Mouse (Mus musculus): ENCODE results near the gene Acp6. TPM values are rescaled to one million over a fixed set of nuclear protein-coding genes. Genes with fewer than 3 reads are reported as not detected.

Acp6 gene
- polyA plus RNA-seq, 1 experiment from 2014 or later: 20.0 TPM

DNA sequence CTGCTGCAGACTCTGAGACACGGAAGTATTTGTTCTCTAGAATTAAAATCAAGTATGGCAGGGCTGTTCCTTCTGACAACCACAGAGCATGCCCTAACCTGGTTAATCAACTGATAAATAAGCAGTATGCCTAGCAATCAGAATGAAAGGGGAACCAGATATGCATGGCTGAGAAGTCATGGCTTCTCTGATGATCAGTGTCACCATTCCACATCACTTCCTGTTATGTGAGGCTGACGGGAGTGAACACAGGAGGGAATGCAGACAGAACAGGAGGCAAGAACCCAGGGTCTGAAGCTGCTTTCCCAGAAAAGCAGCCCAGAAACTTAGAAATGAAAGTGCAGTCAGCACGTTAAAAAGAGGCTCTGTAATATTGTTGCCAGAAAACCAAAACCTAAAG is 47.9 kb downstream of the Acp6 start:
- Histone ChIP-seq H3K27ac (ENCODE audit: low read length) (no peak overlapping the region), H3K9me3 (replicated peaks; ENCODE audit: control insufficient read depth, low read length) (no peaks in the 10 kb centered on the region), H3K4me3 (ENCODE audit: low read depth, low read length) (no peak overlapping the region), H3K9ac (ENCODE audit: low read depth, low read length) (no peak overlapping the region), H3K27me3 (ENCODE audit: control insufficient read depth, insufficient read depth, low read depth, low read length) (no peaks in the 10 kb centered on the region), H3K4me1 (ENCODE audit: control insufficient read depth, low read depth, low read length) (no peaks in the 10 kb centered on the region), H3K36me3 (ENCODE audit: control insufficient read depth, insufficient read depth) (peaks cover 4% of the 10 kb centered on the region; the same call in 1 of the 2 replicates), H3K4me2 (ENCODE audit: low read depth, low read length) (no peak overlapping the region)
- no peak for ATAC-seq (ENCODE audit: low read depth)
- WGBS (ENCODE audit: insufficient replicate concordance): 59% methylated on average over 3 of the region's 3 CpGs

DNA sequence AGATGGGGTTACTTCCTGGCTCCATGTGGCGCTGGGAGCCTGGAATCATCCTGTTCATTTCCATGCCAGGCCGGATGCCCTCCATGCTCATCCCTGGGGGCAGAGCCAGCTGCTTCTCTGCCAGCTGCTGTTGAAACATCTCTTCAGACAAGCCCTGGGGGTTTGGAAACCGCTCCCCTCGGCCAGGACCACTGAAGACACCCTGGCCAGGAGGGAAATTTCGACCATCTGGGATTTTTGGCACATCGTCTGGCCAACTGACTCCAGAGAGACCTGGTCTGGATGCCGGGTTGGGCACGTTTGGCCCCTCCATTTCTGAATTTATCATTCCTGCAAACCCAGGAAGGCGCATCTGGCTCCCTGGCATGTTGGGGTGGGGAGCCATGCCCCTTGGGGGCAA is 50.8 kb downstream of the Acp6 start:
- H3K27me3 ChIP-seq (ENCODE audit: control insufficient read depth, insufficient read depth, low read depth, low read length): no peaks in the 10 kb centered on the region
- no peak overlapping the region for H3K27ac ChIP-seq (ENCODE audit: low read length)
- no peak overlapping the region for H3K4me3 ChIP-seq (ENCODE audit: low read depth, low read length)
- WGBS (ENCODE audit: insufficient replicate concordance): 72% methylated on average over 9 of the region's 9 CpGs
- no peaks in the 10 kb centered on the region for H3K4me1 ChIP-seq (ENCODE audit: control insufficient read depth, low read depth, low read length)
- H3K4me2 ChIP-seq (ENCODE audit: low read depth, low read length): no peak overlapping the region
- ATAC-seq (ENCODE audit: low read depth): no peak
- peaks cover 4% of the 10 kb centered on the region; the same call in 1 of the 2 replicates for H3K36me3 ChIP-seq (ENCODE audit: control insufficient read depth, insufficient read depth)
- no peak overlapping the region for H3K9ac ChIP-seq (ENCODE audit: low read depth, low read length)
- H3K9me3 ChIP-seq (replicated peaks; ENCODE audit: control insufficient read depth, low read length): no peaks in the 10 kb centered on the region

DNA sequence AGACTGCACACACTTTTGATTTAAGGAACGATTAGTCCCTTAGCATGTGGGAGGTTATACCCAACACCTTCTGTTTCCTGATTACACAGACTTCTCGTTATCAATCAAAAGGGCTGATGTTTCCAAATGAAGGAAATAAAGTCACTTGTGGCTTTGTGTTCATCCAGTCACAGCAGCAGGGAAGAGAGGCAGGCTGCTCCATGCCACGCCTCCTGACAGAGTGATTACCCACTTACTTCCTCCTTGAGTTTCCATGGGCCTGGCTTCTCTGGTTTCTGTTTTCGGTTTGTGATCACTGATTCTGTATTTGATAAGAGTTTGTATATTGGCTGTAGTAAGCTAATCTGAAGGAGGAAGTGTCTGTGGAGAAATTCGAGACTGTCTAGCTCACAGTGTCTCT is 52.6 kb downstream of the Acp6 start:
- H3K9me3 ChIP-seq (replicated peaks; ENCODE audit: control insufficient read depth, low read length): no peaks in the 10 kb centered on the region
- H3K4me1 ChIP-seq (ENCODE audit: control insufficient read depth, low read depth, low read length): no peaks in the 10 kb centered on the region
- 22% methylated on average over 5 of the region's 5 CpGs for WGBS (ENCODE audit: insufficient replicate concordance)
- no peak overlapping the region for H3K4me2 ChIP-seq (ENCODE audit: low read depth, low read length)
- no peak overlapping the region for H3K9ac ChIP-seq (ENCODE audit: low read depth, low read length)
- no peaks in the 10 kb centered on the region for H3K27me3 ChIP-seq (ENCODE audit: control insufficient read depth, insufficient read depth, low read depth, low read length)
- H3K4me3 ChIP-seq (ENCODE audit: low read depth, low read length): no peak overlapping the region
- no peaks in the 10 kb centered on the region for H3K36me3 ChIP-seq (ENCODE audit: control insufficient read depth, insufficient read depth)
- no peak overlapping the region for H3K27ac ChIP-seq (ENCODE audit: low read length)
- ATAC-seq (ENCODE audit: low read depth): no peak

GRCm38 (mm10) chr3:97213871-97214270 is 55.3 kb downstream of the Acp6 start:
- H3K27me3 ChIP-seq (ENCODE audit: control insufficient read depth, insufficient read depth, low read depth, low read length): no peaks in the 10 kb centered on the region
- WGBS (ENCODE audit: insufficient replicate concordance): 84% methylated on average over 10 of the region's 10 CpGs
- H3K4me1 ChIP-seq (ENCODE audit: control insufficient read depth, low read depth, low read length): no peaks in the 10 kb centered on the region
- no peak for ATAC-seq (ENCODE audit: low read depth)
- H3K27ac ChIP-seq (ENCODE audit: low read length): no peak overlapping the region
- H3K36me3 ChIP-seq (ENCODE audit: control insufficient read depth, insufficient read depth): no peaks in the 10 kb centered on the region
- H3K4me3 ChIP-seq (ENCODE audit: low read depth, low read length): no peak overlapping the region
- H3K9ac ChIP-seq (ENCODE audit: low read depth, low read length): no peak overlapping the region
- no peak overlapping the region for H3K4me2 ChIP-seq (ENCODE audit: low read depth, low read length)
- no peaks in the 10 kb centered on the region for H3K9me3 ChIP-seq (replicated peaks; ENCODE audit: control insufficient read depth, low read length)

DNA sequence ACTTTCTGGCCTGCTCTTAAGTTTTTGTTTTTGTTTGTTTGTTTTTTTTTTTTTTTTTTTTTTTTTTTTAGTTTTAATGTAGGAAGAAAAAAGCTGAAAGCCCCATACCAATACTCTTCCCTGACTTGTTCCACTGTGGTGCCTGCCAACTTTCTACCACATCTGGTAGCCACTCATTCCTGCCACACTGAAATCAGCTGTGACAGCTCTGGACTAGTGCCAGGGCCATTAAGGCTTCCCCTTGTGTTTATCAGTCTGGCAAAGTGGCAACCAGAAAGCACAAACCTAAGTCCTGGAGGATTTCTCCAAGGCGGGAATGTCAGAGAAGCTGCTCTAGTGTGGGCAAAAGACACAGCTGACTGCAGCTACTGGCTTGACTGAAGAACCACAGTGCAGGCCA is 55.9 kb downstream of the Acp6 start:
- no peaks in the 10 kb centered on the region for H3K4me1 ChIP-seq (ENCODE audit: control insufficient read depth, low read depth, low read length)
- WGBS (ENCODE audit: insufficient replicate concordance): 52% methylated on average over 1 of the region's 1 CpGs
- H3K4me2 ChIP-seq (ENCODE audit: low read depth, low read length): no peak overlapping the region
- H3K9ac ChIP-seq (ENCODE audit: low read depth, low read length): no peak overlapping the region
- H3K4me3 ChIP-seq (ENCODE audit: low read depth, low read length): no peak overlapping the region
- no peak overlapping the region for H3K27ac ChIP-seq (ENCODE audit: low read length)
- H3K27me3 ChIP-seq (ENCODE audit: control insufficient read depth, insufficient read depth, low read depth, low read length): no peaks in the 10 kb centered on the region
- H3K36me3 ChIP-seq (ENCODE audit: control insufficient read depth, insufficient read depth): no peaks in the 10 kb centered on the region
- ATAC-seq (ENCODE audit: low read depth): no peak
- no peaks in the 10 kb centered on the region for H3K9me3 ChIP-seq (replicated peaks; ENCODE audit: control insufficient read depth, low read length)

DNA sequence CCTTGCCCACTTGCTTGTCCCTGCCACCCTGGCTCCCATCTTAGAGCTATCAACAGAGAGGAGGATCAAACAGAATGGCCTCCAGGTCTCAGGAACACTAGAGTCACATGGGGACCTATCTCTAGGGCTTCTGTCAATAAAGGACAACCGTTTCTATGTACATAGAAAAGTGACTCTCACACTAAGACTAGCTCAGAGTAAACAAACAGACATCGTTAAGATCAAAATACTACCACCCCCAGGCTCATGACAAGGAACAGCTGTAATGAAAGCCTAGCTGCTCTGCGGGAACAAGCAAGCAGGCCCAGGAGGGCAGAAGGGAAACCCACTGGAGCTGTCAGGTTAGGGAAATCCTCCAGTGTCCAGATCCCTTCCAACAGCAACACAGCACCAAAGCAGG is 56.9 kb downstream of the Acp6 start:
- H3K27me3 ChIP-seq (ENCODE audit: control insufficient read depth, insufficient read depth, low read depth, low read length): no peaks in the 10 kb centered on the region
- ATAC-seq (ENCODE audit: low read depth): no peak
- no peak overlapping the region for H3K27ac ChIP-seq (ENCODE audit: low read length)
- no peaks in the 10 kb centered on the region for H3K36me3 ChIP-seq (ENCODE audit: control insufficient read depth, insufficient read depth)
- H3K4me3 ChIP-seq (ENCODE audit: low read depth, low read length): no peak overlapping the region
- no peaks in the 10 kb centered on the region for H3K9me3 ChIP-seq (replicated peaks; ENCODE audit: control insufficient read depth, low read length)
- no peak overlapping the region for H3K9ac ChIP-seq (ENCODE audit: low read depth, low read length)
- WGBS (ENCODE audit: insufficient replicate concordance): 49% methylated on average over 3 of the region's 3 CpGs
- H3K4me2 ChIP-seq (ENCODE audit: low read depth, low read length): no peak overlapping the region
- no peaks in the 10 kb centered on the region for H3K4me1 ChIP-seq (ENCODE audit: control insufficient read depth, low read depth, low read length)

- H3K9me3 ChIP-seq (replicated peaks; ENCODE audit: control insufficient read depth, low read length): no peaks in the 10 kb centered on the region
- H3K4me1 ChIP-seq (ENCODE audit: control insufficient read depth, low read depth, low read length): peaks cover 5% of the 10 kb centered on the region
- H3K9ac ChIP-seq (ENCODE audit: low read depth, low read length): no peak overlapping the region
- 53% methylated on average over 9 of the region's 9 CpGs for WGBS (ENCODE audit: insufficient replicate concordance)
- no peaks in the 10 kb centered on the region for H3K36me3 ChIP-seq (ENCODE audit: control insufficient read depth, insufficient read depth)
- ATAC-seq (ENCODE audit: low read depth): no peak
- H3K4me2 ChIP-seq (ENCODE audit: low read depth, low read length): no peak overlapping the region
- no peak overlapping the region for H3K27ac ChIP-seq (ENCODE audit: low read length)
- no peak overlapping the region for H3K4me3 ChIP-seq (ENCODE audit: low read depth, low read length)
- peaks cover 6% of the 10 kb centered on the region for H3K27me3 ChIP-seq (ENCODE audit: control insufficient read depth, insufficient read depth, low read depth, low read length)
These were observed 64.7 kb downstream of the Acp6 start for GRCm38 (mm10) chr3:97223261-97223660.

- H3K36me3 ChIP-seq (ENCODE audit: control insufficient read depth, insufficient read depth): no peaks in the 10 kb centered on the region
- no peak overlapping the region for H3K4me3 ChIP-seq (ENCODE audit: low read depth, low read length)
- H3K4me1 ChIP-seq (ENCODE audit: control insufficient read depth, low read depth, low read length): peaks cover 8% of the 10 kb centered on the region
- H3K27me3 ChIP-seq (ENCODE audit: control insufficient read depth, insufficient read depth, low read depth, low read length): peaks cover 6% of the 10 kb centered on the region
- WGBS (ENCODE audit: insufficient replicate concordance): 58% methylated on average over 5 of the region's 5 CpGs
- no peak overlapping the region for H3K27ac ChIP-seq (ENCODE audit: low read length)
- H3K9me3 ChIP-seq (replicated peaks; ENCODE audit: control insufficient read depth, low read length): no peaks in the 10 kb centered on the region
- H3K4me2 ChIP-seq (ENCODE audit: low read depth, low read length): no peak overlapping the region
- no peak for ATAC-seq (ENCODE audit: low read depth)
- no peak overlapping the region for H3K9ac ChIP-seq (ENCODE audit: low read depth, low read length)
These were observed 66.7 kb downstream of the Acp6 start for GRCm38 (mm10) chr3:97225231-97225630.

GRCm38 (mm10) chr3:97226719-97227118 is 68.1 kb downstream of the Acp6 start:
- no peaks in the 10 kb centered on the region for H3K9me3 ChIP-seq (replicated peaks; ENCODE audit: control insufficient read depth, low read length)
- peaks cover 8% of the 10 kb centered on the region for H3K4me1 ChIP-seq (ENCODE audit: control insufficient read depth, low read depth, low read length)
- no peak for ATAC-seq (ENCODE audit: low read depth)
- peak overlapping the region; percentile 61 for H3K4me3 ChIP-seq (ENCODE audit: low read depth, low read length)
- H3K27me3 ChIP-seq (ENCODE audit: control insufficient read depth, insufficient read depth, low read depth, low read length): peaks cover 6% of the 10 kb centered on the region
- H3K27ac ChIP-seq (ENCODE audit: low read length): no peak overlapping the region
- 3% methylated on average over 17 of the region's 18 CpGs for WGBS (ENCODE audit: insufficient replicate concordance)
- H3K4me2 ChIP-seq (ENCODE audit: low read depth, low read length): peak overlapping the region; percentile 73
- peak overlapping the region; percentile 64 for H3K9ac ChIP-seq (ENCODE audit: low read depth, low read length)
- H3K36me3 ChIP-seq (ENCODE audit: control insufficient read depth, insufficient read depth): no peaks in the 10 kb centered on the region

Measured in liver, embryonic 16.5 days (tissue).